In genomic region chr13:101652131-101652530, GRCm38 (mm10) we compare ENCODE assay signal across 24 mouse cellular contexts.
DNase-seq lines count a peak whose midpoint lies in the region; ATAC-seq lines count a peak whose summit lies in the region.
"Had no signal": no experiment of that assay in that cellular context is flagged by ENCODE, and none has a peak within 500 bp of the region (broad histone marks: within the 10 kb centered on the region; RNA-seq: fewer than 3 reads in every experiment).

No protein-coding gene starts in this region.

- no peaks in the 10 kb centered on the region for H3K9me3 ChIP-seq in heart, embryonic 12.5 days (replicated peaks)
- no peaks in the 10 kb centered on the region for H3K9me3 ChIP-seq in lung, embryonic 16.5 days (ENCODE audit: control insufficient read depth, low read length)
- H3K9me3 ChIP-seq: embryonic facial prominence, embryonic 10.5 days; embryonic facial prominence, embryonic 12.5 days; forebrain, embryonic 13.5 days; forebrain, embryonic 15.5 days; G1E had no signal

- DNase-seq in heart, adult 11 months: peak; percentile 58
- no peak for DNase-seq in lung, adult 18-20 months
- DNase-seq in ovary, adult 18-20 months (ENCODE audit: low spot score): peak; percentile 67
- no peak for DNase-seq in ovary, postnatal 14 days (ENCODE audit: low spot score)
- DNase-seq: adrenal gland, adult 8-10 months; adrenal gland, postnatal 14 days; adrenal gland, postnatal 36 days; B cell, adult 2 months; cerebellum, adult 11-12 months; cerebellum, adult 2 months; cerebellum, adult 9-10 months; cerebellum, postnatal 10 days; cerebellum, postnatal 25 days had no signal

- H3K4me2 ChIP-seq in heart, embryonic 12.5 days: no peak overlapping the region
- H3K4me2 ChIP-seq in lung, embryonic 16.5 days (ENCODE audit: low read depth, low read length): no peak overlapping the region
- H3K4me2 ChIP-seq: embryonic facial prominence, embryonic 12.5 days; forebrain, embryonic 13.5 days; forebrain, embryonic 15.5 days had no signal

- H3K4me1 ChIP-seq in heart, embryonic 12.5 days (replicated peaks): peaks cover 3% of the 10 kb centered on the region; the same call in 1 of the 2 replicates
- no peaks in the 10 kb centered on the region for H3K4me1 ChIP-seq in lung, embryonic 16.5 days (replicated peaks; ENCODE audit: control insufficient read depth, insufficient read depth, low read length)
- H3K4me1 ChIP-seq: embryonic facial prominence, embryonic 12.5 days; forebrain, embryonic 13.5 days; forebrain, embryonic 15.5 days had no signal

- 91% methylated on average over 2 of the region's 2 CpGs for WGBS in heart, embryonic 12.5 days
- 59% methylated on average over 2 of the region's 2 CpGs for WGBS in lung, embryonic 16.5 days

- no peak overlapping the region for H3K9ac ChIP-seq in heart, embryonic 12.5 days
- H3K9ac ChIP-seq in lung, embryonic 16.5 days (ENCODE audit: low read length): no peak overlapping the region
- H3K9ac ChIP-seq: embryonic facial prominence, embryonic 12.5 days; forebrain, embryonic 13.5 days; forebrain, embryonic 15.5 days had no signal

- H3K36me3 ChIP-seq in heart, embryonic 12.5 days: no peaks in the 10 kb centered on the region
- no peaks in the 10 kb centered on the region for H3K36me3 ChIP-seq in lung, embryonic 16.5 days (ENCODE audit: control insufficient read depth, insufficient read depth, low read length)
- H3K36me3 ChIP-seq: embryonic facial prominence, embryonic 10.5 days; embryonic facial prominence, embryonic 12.5 days; forebrain, embryonic 15.5 days; G1E had no signal

- no peak overlapping the region for H3K4me3 ChIP-seq in heart, embryonic 12.5 days
- no peak overlapping the region for H3K4me3 ChIP-seq in lung, embryonic 16.5 days (ENCODE audit: low read length)
- H3K4me3 ChIP-seq: embryonic facial prominence, embryonic 10.5 days; embryonic facial prominence, embryonic 12.5 days; forebrain, embryonic 13.5 days; forebrain, embryonic 15.5 days had no signal

- no peak overlapping the region for H3K27ac ChIP-seq in heart, embryonic 12.5 days (ENCODE audit: poor library complexity, severe bottlenecking)
- H3K27ac ChIP-seq in lung, embryonic 16.5 days (ENCODE audit: low read length): no peak overlapping the region
- H3K27ac ChIP-seq: embryonic facial prominence, embryonic 10.5 days; embryonic facial prominence, embryonic 12.5 days; forebrain, embryonic 13.5 days; forebrain, embryonic 15.5 days had no signal

- no peak for ATAC-seq in heart, embryonic 12.5 days (ENCODE audit: insufficient number of reproducible peaks, low FRiP score)
- ATAC-seq in lung, embryonic 16.5 days (ENCODE audit: low read depth): 0 out of 2 replicates have a peak, but pooled peaks have one; percentile 41
- ATAC-seq: activated CD4-positive, CD25-positive, alpha-beta regulatory T cell, adult 4 months; CD4-positive, CD25-positive, alpha-beta regulatory T cell, adult 4 months; forebrain, embryonic 13.5 days; forebrain, embryonic 15.5 days; Patski had no signal

- H3K27me3 ChIP-seq in heart, embryonic 12.5 days (replicated peaks): no peaks in the 10 kb centered on the region
- H3K27me3 ChIP-seq in lung, embryonic 16.5 days (ENCODE audit: control insufficient read depth, insufficient read depth, low read depth, low read length): no peaks in the 10 kb centered on the region
- H3K27me3 ChIP-seq: CH12.LX; embryonic facial prominence, embryonic 12.5 days; forebrain, embryonic 13.5 days; forebrain, embryonic 15.5 days; Patski had no signal

Comparison
In these comparisons a context has a peak if more than half of its experiments do, and no peak if none do; other contexts are left out.
1. DNase-seq: peak in heart, adult 11 months (single experiment) and ovary, adult 18-20 months (single experiment); none in lung, adult 18-20 months (0 of 2) and ovary, postnatal 14 days (single experiment).